8 mouse cellular contexts compared by ENCODE assay signal in genomic region chr1:105663962-105664812, GRCm38 (mm10). TPM values are rescaled to one million over a fixed set of nuclear protein-coding genes. Genes with fewer than 3 reads are reported as not detected.
DNase-seq lines count a peak whose midpoint lies in the region; ATAC-seq and TF ChIP-seq lines count a peak whose summit lies in the region.

No protein-coding gene starts in this region.

- DNase-seq in gastrocnemius, adult 2 months, result peak; percentile 23
- no peak for DNase-seq in gastrocnemius, postnatal 36 days
- DNase-seq in A20 (ENCODE audit: low read depth, low spot score), result peak; percentile 59
- peak; percentile 30 for DNase-seq in limb, embryonic 11.5 days (ENCODE audit: low spot score)
- DNase-seq in midbrain, postnatal 0 days (ENCODE audit: low spot score), result peak; percentile 21
- DNase-seq in gastrocnemius, postnatal 10 days, result no peak

- intact Hi-C loops in gastrocnemius, adult 2 months (cut with DNase I), result loop anchor here (10.0 kb wide), 2 partner anchors 331 to 731 kb away; partner anchors contain the start of gene Zcchc2
- intact Hi-C loops in gastrocnemius, postnatal 36 days (cut with DNase I), result loop anchor here (5.0 to 10.0 kb wide), 2 partner anchors 43 to 331 kb away; partner anchors contain the start of gene Zcchc2

- no peak for TF ChIP-seq CTCF in gastrocnemius, adult 2 months (IDR thresholded peaks at IDR 0.05)
- no peak for TF ChIP-seq CTCF in midbrain, postnatal 0 days (IDR thresholded peaks at IDR 0.05)

- H3K36me3 ChIP-seq in heart, embryonic 14.5 days (ENCODE audit: control insufficient read depth, insufficient read depth, low read length), result peaks cover 4% of the 10 kb centered on the region; the same call in 1 of the 2 replicates
- H3K36me3 ChIP-seq in limb, embryonic 11.5 days (ENCODE audit: control insufficient read depth, insufficient read depth, low read length), result no peaks in the 10 kb centered on the region
- H3K36me3 ChIP-seq in midbrain, postnatal 0 days (ENCODE audit: insufficient read depth, low read length), result no peaks in the 10 kb centered on the region

- no peaks in the 10 kb centered on the region; the same call in 1 of the 2 replicates for H3K4me1 ChIP-seq in brown adipose tissue, adult 24 weeks (ENCODE audit: control insufficient read depth, insufficient read depth, insufficient read length, low read length)
- H3K4me1 ChIP-seq in heart, embryonic 14.5 days (ENCODE audit: control insufficient read depth in 2 of 2, insufficient read depth in 2 of 2, low read length in 2 of 2), result peaks cover 0 to 12% of the 10 kb centered on the region in 2 experiments; a peak in 2 of 4 replicates
- no peaks in the 10 kb centered on the region; the same call in 1 of the 2 replicates for H3K4me1 ChIP-seq in limb, embryonic 11.5 days (ENCODE audit: control insufficient read depth, insufficient read depth, low read length)
- H3K4me1 ChIP-seq in midbrain, postnatal 0 days (ENCODE audit: insufficient read depth, low read length), result peaks cover 10% of the 10 kb centered on the region; the same call in 1 of the 2 replicates

- 1% methylated on average over 68 of the region's 68 CpGs for WGBS in heart, embryonic 14.5 days
- under 1% methylated on average over 67 of the region's 68 CpGs for WGBS in limb, embryonic 11.5 days
- WGBS in midbrain, postnatal 0 days, result under 1% methylated on average over 65 of the region's 68 CpGs

- peak overlapping the region; percentile 93 for H3K4me2 ChIP-seq in heart, embryonic 14.5 days (ENCODE audit: low read length)
- H3K4me2 ChIP-seq in limb, embryonic 11.5 days (ENCODE audit: low read depth, severe bottlenecking), result peak overlapping the region; percentile 88
- peak overlapping the region; percentile 91 for H3K4me2 ChIP-seq in midbrain, postnatal 0 days (ENCODE audit: low read depth, low read length, poor library complexity, severe bottlenecking)

- peak overlapping the region; percentile 77 for H3K4me3 ChIP-seq in gastrocnemius, adult 2 months
- H3K4me3 ChIP-seq in brown adipose tissue, adult 24 weeks (ENCODE audit: insufficient read depth, low read depth, low read length), result peak overlapping the region; percentile 97
- peak overlapping the region; percentile 85 to 92 for H3K4me3 ChIP-seq in heart, embryonic 14.5 days (ENCODE audit: control insufficient read depth in 1 of 2, insufficient read depth in 1 of 2, low read depth in 1 of 2, low read length in 2 of 2)
- peak overlapping the region; percentile 97 for H3K4me3 ChIP-seq in limb, embryonic 11.5 days (ENCODE audit: low read depth, low read length)
- H3K4me3 ChIP-seq in midbrain, postnatal 0 days (ENCODE audit: low read depth, low read length), result peak overlapping the region; percentile 99

- no peaks in the 10 kb centered on the region for H3K27me3 ChIP-seq in heart, embryonic 14.5 days (ENCODE audit: control insufficient read depth, insufficient read depth, low read length)
- no peaks in the 10 kb centered on the region for H3K27me3 ChIP-seq in limb, embryonic 11.5 days (ENCODE audit: control insufficient read depth, insufficient read depth, low read length)
- H3K27me3 ChIP-seq in midbrain, postnatal 0 days (ENCODE audit: insufficient read depth, low read length), result no peaks in the 10 kb centered on the region

- H3K9me3 ChIP-seq in heart, embryonic 14.5 days (ENCODE audit: control insufficient read depth, low read length), result no peaks in the 10 kb centered on the region
- no peaks in the 10 kb centered on the region for H3K9me3 ChIP-seq in limb, embryonic 11.5 days (ENCODE audit: control insufficient read depth, low read length)
- H3K9me3 ChIP-seq in midbrain, postnatal 0 days (ENCODE audit: low read length), result no peaks in the 10 kb centered on the region

- H3K9ac ChIP-seq in heart, embryonic 14.5 days (ENCODE audit: low read length), result peak overlapping the region; percentile 87
- H3K9ac ChIP-seq in limb, embryonic 11.5 days (ENCODE audit: low read length), result peak overlapping the region; percentile 78
- H3K9ac ChIP-seq in midbrain, postnatal 0 days (replicated peaks; ENCODE audit: low read length, poor library complexity, severe bottlenecking), result peak overlapping the region; percentile 87

- peak; percentile 26; the same call in 1 of the 2 replicates for ATAC-seq in heart, embryonic 14.5 days (ENCODE audit: insufficient number of reproducible peaks, insufficient read depth, low FRiP score, low read depth)
- ATAC-seq in limb, embryonic 11.5 days (ENCODE audit: insufficient number of reproducible peaks, low FRiP score, low TSS enrichment, low read depth), result no peak
- ATAC-seq in midbrain, postnatal 0 days (ENCODE audit: low FRiP score), result peak; percentile 55

- H3K27ac ChIP-seq in gastrocnemius, adult 2 months, result peak overlapping the region; percentile 90
- H3K27ac ChIP-seq in brown adipose tissue, adult 24 weeks (replicated peaks; ENCODE audit: low read depth, low read length), result 0 out of 2 replicates have a peak overlapping the region, but pooled peaks have one; percentile 33
- H3K27ac ChIP-seq in heart, embryonic 14.5 days (replicated peaks in 1 of 2; ENCODE audit: control insufficient read depth in 1 of 2, insufficient read depth in 1 of 2, low read depth in 2 of 2, low read length in 2 of 2), result peak overlapping the region; percentile 63 to 64
- no peak overlapping the region for H3K27ac ChIP-seq in limb, embryonic 11.5 days (replicated peaks; ENCODE audit: low read depth, low read length)
- peak overlapping the region; percentile 91 for H3K27ac ChIP-seq in midbrain, postnatal 0 days (ENCODE audit: low read depth, low read length)

RNA-seq across cellular contexts. Expression of gene Relch, which starts 0.5 kb away (rescaled TPM):
- total RNA-seq in gastrocnemius, adult 2 months (2021), result 10 to 100 TPM in 1 of 2 experiments, 1 to 10 TPM in 1; 9.6 to 11.3 TPM
- total RNA-seq in gastrocnemius, postnatal 36 days (2021), result 1 to 10 TPM; 8.1 to 8.5 TPM
- 6.2 and 7.9 TPM in 2 replicates for polyA plus RNA-seq in brown adipose tissue, adult 24 weeks (2012; ENCODE audit: insufficient read depth, insufficient read length, missing spikeins)
- 17.8 and 20.8 TPM in 2 replicates for polyA plus RNA-seq in heart, embryonic 14.5 days (2014; fragmentation: Nextera tagmentation; extraction: Ambion mirVana)
- polyA plus RNA-seq in limb, embryonic 11.5 days (2014; fragmentation: Nextera tagmentation; extraction: Ambion mirVana), result 19.2 and 22.2 TPM in 2 replicates
- 66.7 and 95.3 TPM in 2 replicates for total RNA-seq in midbrain, postnatal 0 days (2014; rRNA removed)
- 38.5 and 50.5 TPM in 2 replicates for polyA plus RNA-seq in midbrain, postnatal 0 days (2015; fragmentation: Nextera tagmentation; extraction: Ambion mirVana)
- 10 to 100 TPM; 14.5 to 20.4 TPM for total RNA-seq in gastrocnemius, postnatal 10 days (2021)

RNA-seq across cellular contexts. Expression of gene Pign, which starts 0.7 kb away (rescaled TPM):
- 10 to 100 TPM in 1 of 2 experiments, 1 to 10 TPM in 1; 6.8 to 11.2 TPM for total RNA-seq in gastrocnemius, adult 2 months (2021)
- 1 to 10 TPM; 5.7 to 8.4 TPM for total RNA-seq in gastrocnemius, postnatal 36 days (2021)
- 4.3 and 5.6 TPM in 2 replicates for polyA plus RNA-seq in brown adipose tissue, adult 24 weeks (2012; ENCODE audit: insufficient read depth, insufficient read length, missing spikeins)
- 15.4 and 15.6 TPM in 2 replicates for polyA plus RNA-seq in heart, embryonic 14.5 days (2014; fragmentation: Nextera tagmentation; extraction: Ambion mirVana)
- polyA plus RNA-seq in limb, embryonic 11.5 days (2014; fragmentation: Nextera tagmentation; extraction: Ambion mirVana), result 12.5 and 13.7 TPM in 2 replicates
- 32.4 and 33.5 TPM in 2 replicates for total RNA-seq in midbrain, postnatal 0 days (2014; rRNA removed)
- polyA plus RNA-seq in midbrain, postnatal 0 days (2015; fragmentation: Nextera tagmentation; extraction: Ambion mirVana), result 5.8 and 6.7 TPM in 2 replicates
- total RNA-seq in gastrocnemius, postnatal 10 days (2021), result 10 to 100 TPM; 10.4 to 13.5 TPM

Comparison
In these comparisons a context has a peak if more than half of its experiments do, and no peak if none do; other contexts are left out.
1. DNase-seq: peak in gastrocnemius, adult 2 months (single experiment), A20 (single experiment), limb, embryonic 11.5 days (single experiment) and midbrain, postnatal 0 days (single experiment); none in gastrocnemius, postnatal 36 days (0 of 2) and gastrocnemius, postnatal 10 days (single experiment).
2. Peak in every context shown above with its lines, with median percentiles within 50 percentile points of each other: H3K4me3 ChIP-seq, H3K4me2 ChIP-seq and H3K9ac ChIP-seq.